Mouse (Mus musculus) erythroblast, adult 5-6 weeks (primary cell): ENCODE measurements around the gene Casc1. TPM values are rescaled to one million over a fixed set of nuclear protein-coding genes. Genes with fewer than 3 reads are reported as not detected.
A peak's percentile ranks its signal among the peaks of the same experiment; 100 is the strongest.

Experiments used
- ATAC-seq: replicated peaks from 2 replicates; pipeline ENCODE4 v1.8.0; 2016; ENCODE audit warnings: moderate number of reproducible peaks, mild to moderate bottlenecking, moderate TSS enrichment, inconsistent platforms; ENCODE audit not compliant: poor library complexity, low FRiP score, severe bottlenecking
- total RNA-seq, 2 experiments: library from RNA; stranded (forward) in 1 of 2; stranded (reverse) in 1 of 2; fragments of 150-400 nt in 1 of 2; fragments of 200-764, 138-1000 nt in 1 of 2; gene quantifications; 2 replicates each; pipeline versions ENCODE4 v1.2.3 to v1.2.4; 2015 to 2017; ENCODE audit warnings: low replicate concordance in 2 of 2

The Casc1 gene
- total RNA-seq, 2 experiments from 2014 or later: not detected

- no peak for ATAC-seq
Measured at GRCm38 (mm10) chr6:145210056-145210680, 637 bp downstream of the Casc1 start.

GRCm38 (mm10) chr6:145205142-145205541, 5.7 kb downstream of the Casc1 start:
- no peak for ATAC-seq

- ATAC-seq: no peak
Measured at GRCm38 (mm10) chr6:145204440-145204839, 6.4 kb downstream of the Casc1 start.

- no peak for ATAC-seq
Measured at GRCm38 (mm10) chr6:145202432-145203125, 8.2 kb downstream of the Casc1 start.

- ATAC-seq: no peak
Measured at GRCm38 (mm10) chr6:145197949-145198686, 12.7 kb downstream of the Casc1 start.

GRCm38 (mm10) chr6:145193446-145193845, 17.4 kb downstream of the Casc1 start:
- ATAC-seq: no peak

GRCm38 (mm10) chr6:145193038-145193437, 17.8 kb downstream of the Casc1 start:
- no peak for ATAC-seq

- ATAC-seq: peak; percentile 52; the same call in 1 of the 2 replicates
Measured at GRCm38 (mm10) chr6:145187093-145188088, 23.4 kb downstream of the Casc1 start.

- no peak for ATAC-seq
Measured at GRCm38 (mm10) chr6:145186096-145186495, 24.7 kb downstream of the Casc1 start.

GRCm38 (mm10) chr6:145182044-145182443, 28.8 kb downstream of the Casc1 start:
- no peak for ATAC-seq

GRCm38 (mm10) chr6:145179665-145180064, 31.1 kb downstream of the Casc1 start:
- 0 out of 2 replicates have a peak, but pooled peaks have one; percentile 51 for ATAC-seq

- ATAC-seq: no peak
Measured at GRCm38 (mm10) chr6:145176474-145176873, 34.3 kb downstream of the Casc1 start.

- no peak for ATAC-seq
Measured at GRCm38 (mm10) chr6:145175571-145175981, 35.2 kb downstream of the Casc1 start.

GRCm38 (mm10) chr6:145173781-145174191, 37.0 kb downstream of the Casc1 start:
- no peak for ATAC-seq

- no peak for ATAC-seq
Measured at GRCm38 (mm10) chr6:145171892-145172606, 38.8 kb downstream of the Casc1 start.

- no peak for ATAC-seq
Measured at GRCm38 (mm10) chr6:145160581-145160980, 50.2 kb downstream of the Casc1 start.

GRCm38 (mm10) chr6:145158619-145159018, 52.2 kb downstream of the Casc1 start:
- no peak for ATAC-seq

GRCm38 (mm10) chr6:145149054-145149453, 61.8 kb downstream of the Casc1 start:
- no peak for ATAC-seq

- ATAC-seq: no peak
Measured at GRCm38 (mm10) chr6:145147716-145148115, 63.1 kb downstream of the Casc1 start.
